Mouse (Mus musculus) forebrain, embryonic 15.5 days (tissue): ENCODE measurements around the gene Gnl3. TPM values are rescaled to one million over a fixed set of nuclear protein-coding genes. Genes with fewer than 3 reads are reported as not detected.

ENCODE experiments used
- ATAC-seq: fragments of 200-750 bp; cut with Nextera tagmentation; replicated peaks from 2 replicates; pipeline ENCODE4 v1.8.0; 2017; ENCODE audit warnings: mild to moderate bottlenecking, moderate TSS enrichment, moderate library complexity
- H3K27ac ChIP-seq: fragments of 300-500 bp; sonication (generic); replicated peaks from 2 replicates; pipeline ENCODE4 v1.5.1; 2015; ENCODE audit warnings: mild to moderate bottlenecking, inconsistent platforms
- H3K27me3 ChIP-seq: fragments of 300-500 bp; sonication (generic); 2 replicates; pipeline ENCODE4 v1.6.1; 2015; ENCODE audit warnings: inconsistent platforms
- H3K36me3 ChIP-seq: fragments of 300-500 bp; sonication (generic); 2 replicates; pipeline ENCODE4 v1.6.1; 2015; ENCODE audit warnings: mild to moderate bottlenecking, inconsistent platforms
- H3K4me1 ChIP-seq: fragments of 300-500 bp; sonication (generic); 2 replicates; pipeline ENCODE4 v1.6.1; 2015; ENCODE audit warnings: inconsistent platforms
- H3K4me2 ChIP-seq: fragments of 300-500 bp; sonication (generic); replicated peaks from 2 replicates; pipeline ENCODE4 v1.6.1; 2015; ENCODE audit warnings: mild to moderate bottlenecking, inconsistent platforms
- H3K4me3 ChIP-seq: fragments of 300-500 bp; sonication (generic); 2 replicates; pipeline ENCODE4 v1.5.1; 2015; ENCODE audit warnings: mild to moderate bottlenecking, inconsistent platforms
- H3K9ac ChIP-seq: fragments of 300-500 bp; sonication (generic); replicated peaks from 2 replicates; pipeline ENCODE4 v1.6.1; 2015; ENCODE audit warnings: mild to moderate bottlenecking, inconsistent platforms
- H3K9me3 ChIP-seq: fragments of 300-500 bp; sonication (generic); 2 replicates; pipeline ENCODE4 v1.6.1; 2016; ENCODE audit warnings: inconsistent platforms
- whole genome bisulfite sequencing: fragments of 180-500 bp; shearing (Covaris S2); methylation state at CpG from one replicate; pipeline ENCODE4 v1.1.7; 2015; ENCODE audit warnings: mixed read lengths; 5-methylcytosine and 5-hydroxymethylcytosine counted together
- polyA plus RNA-seq: library from polyadenylated mRNA; unstranded; fragments of >200 nt; fragmentation: Nextera tagmentation; extraction: Ambion mirVana; gene quantifications from 2 replicates; pipeline ENCODE4 v1.2.1, GENCODE M21; 2015

Gnl3 gene
- 60.2 and 62.4 TPM in 2 replicates for polyA plus RNA-seq

GRCm38 (mm10) chr14:31018860-31019291 lies at the start of gene Gnl3, which contains the start of gene Pbrm1:
Gene Gnl3, minus strand, starts transcription at chr14:31019152.
Gene Pbrm1, plus strand, starts transcription at chr14:31019138.
- WGBS: under 1% methylated on average over 37 of the region's 53 CpGs
- peak; percentile 95 for ATAC-seq
- peaks cover 48% of the 10 kb centered on the region for H3K36me3 ChIP-seq
- H3K4me2 ChIP-seq: peak within 1 kb of the TSS; percentile 87
- H3K9ac ChIP-seq: peak within 1 kb of the TSS; percentile 86
- H3K27me3 ChIP-seq: no peaks in the 10 kb centered on the region
- no peaks in the 10 kb centered on the region for H3K9me3 ChIP-seq
- H3K4me1 ChIP-seq: peaks cover 45% of the 10 kb centered on the region
- H3K4me3 ChIP-seq: peak within 1 kb of the TSS; percentile 63
- peak within 1 kb of the TSS; percentile 99 for H3K27ac ChIP-seq

GRCm38 (mm10) chr14:31062277-31062676 lies 43.3 kb upstream of the Gnl3 start:
- no peak for ATAC-seq
- no peak overlapping the region for H3K9ac ChIP-seq
- WGBS: 67% methylated on average over 1 of the region's 1 CpGs

GRCm38 (mm10) chr14:31045817-31046216 lies 26.9 kb upstream of the Gnl3 start:
- H3K4me1 ChIP-seq: no peaks in the 10 kb centered on the region
- H3K27me3 ChIP-seq: no peaks in the 10 kb centered on the region
- no peak overlapping the region for H3K4me2 ChIP-seq
- 100% methylated on average over 1 of the region's 1 CpGs for WGBS
- peaks cover 70% of the 10 kb centered on the region for H3K36me3 ChIP-seq
- H3K4me3 ChIP-seq: no peak overlapping the region
- H3K27ac ChIP-seq: no peak overlapping the region
- no peak overlapping the region for H3K9ac ChIP-seq
- no peaks in the 10 kb centered on the region for H3K9me3 ChIP-seq
- ATAC-seq: no peak

More at GRCm38 (mm10) chr14:31062277-31062676, 43.3 kb upstream of the Gnl3 start:
- H3K4me3 ChIP-seq: no peak overlapping the region
- H3K4me1 ChIP-seq: no peaks in the 10 kb centered on the region
- H3K27ac ChIP-seq: no peak overlapping the region
- no peak overlapping the region for H3K4me2 ChIP-seq
- no peaks in the 10 kb centered on the region for H3K9me3 ChIP-seq
- no peaks in the 10 kb centered on the region for H3K27me3 ChIP-seq
- H3K36me3 ChIP-seq: peaks cover 73% of the 10 kb centered on the region

DNA sequence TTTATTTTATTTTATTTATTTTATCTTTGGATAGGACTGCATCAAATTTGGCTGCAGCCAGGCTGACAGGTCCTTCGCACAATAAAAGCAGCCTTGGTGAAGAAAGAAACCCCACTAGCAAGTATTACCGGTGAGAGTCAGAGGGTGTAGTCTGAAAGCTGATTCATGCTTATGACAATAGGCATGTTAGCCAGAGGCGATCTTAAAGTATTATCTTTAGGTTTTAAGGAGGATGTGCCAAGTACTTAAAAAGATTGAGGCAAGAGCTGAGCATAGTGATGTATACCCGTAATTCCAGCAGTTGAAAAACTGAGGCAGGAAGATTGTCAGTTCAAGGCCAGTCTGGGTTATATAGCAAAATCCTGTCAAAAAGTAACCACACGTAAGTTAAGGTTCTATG lies 26.3 kb upstream of the Gnl3 start:
- 92% methylated on average over 5 of the region's 5 CpGs for WGBS
- H3K4me1 ChIP-seq: no peaks in the 10 kb centered on the region
- no peaks in the 10 kb centered on the region for H3K27me3 ChIP-seq
- peaks cover 68% of the 10 kb centered on the region for H3K36me3 ChIP-seq
- H3K9me3 ChIP-seq: no peaks in the 10 kb centered on the region
- H3K9ac ChIP-seq: no peak overlapping the region
- no peak overlapping the region for H3K4me2 ChIP-seq
- no peak overlapping the region for H3K4me3 ChIP-seq
- ATAC-seq: no peak
- H3K27ac ChIP-seq: no peak overlapping the region

DNA sequence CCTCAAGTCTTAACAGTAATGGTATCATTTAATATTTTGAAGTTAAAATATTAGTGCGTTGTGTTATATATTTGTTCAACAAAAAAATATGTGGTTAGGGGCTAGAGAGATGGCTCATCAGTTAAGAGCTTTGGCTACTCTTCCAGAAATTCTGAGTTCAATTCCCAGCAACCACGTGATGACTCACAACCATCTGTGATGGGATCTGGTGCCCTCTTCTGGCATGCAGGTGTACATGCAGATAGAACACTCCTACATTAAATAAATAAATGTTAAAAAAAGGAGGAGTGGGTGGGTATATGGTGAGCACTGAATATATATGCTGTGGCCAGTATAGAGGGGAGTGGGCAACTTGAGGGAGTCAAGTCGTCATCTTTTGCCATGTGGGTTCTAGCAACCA lies 6.8 kb upstream of the Gnl3 start:
- 81% methylated on average over 3 of the region's 3 CpGs for WGBS
- peaks cover 18% of the 10 kb centered on the region for H3K4me1 ChIP-seq
- H3K36me3 ChIP-seq: peaks cover 65% of the 10 kb centered on the region
- H3K4me2 ChIP-seq: no peak overlapping the region
- no peak overlapping the region for H3K4me3 ChIP-seq
- no peak overlapping the region for H3K9ac ChIP-seq
- H3K9me3 ChIP-seq: no peaks in the 10 kb centered on the region
- no peak for ATAC-seq
- H3K27me3 ChIP-seq: no peaks in the 10 kb centered on the region
- H3K27ac ChIP-seq: no peak overlapping the region

- H3K4me2 ChIP-seq: no peak overlapping the region
- H3K4me1 ChIP-seq: peaks cover 38% of the 10 kb centered on the region
- no peaks in the 10 kb centered on the region for H3K27me3 ChIP-seq
- 55% methylated on average over 1 of the region's 1 CpGs for whole genome bisulfite sequencing
- ATAC-seq: no peak
- H3K4me3 ChIP-seq: no peak overlapping the region
- no peaks in the 10 kb centered on the region for H3K9me3 ChIP-seq
- H3K27ac ChIP-seq: no peak overlapping the region
- no peak overlapping the region for H3K9ac ChIP-seq
- peaks cover 44% of the 10 kb centered on the region for H3K36me3 ChIP-seq
Observed at GRCm38 (mm10) chr14:31022579-31022978, 3.6 kb upstream of the Gnl3 start.

GRCm38 (mm10) chr14:31019331-31020205 lies 616 bp upstream of the Gnl3 start:
- peak overlapping the region; percentile 50 for H3K4me2 ChIP-seq
- H3K27me3 ChIP-seq: no peaks in the 10 kb centered on the region
- ATAC-seq: peak; percentile 94
- H3K9me3 ChIP-seq: no peaks in the 10 kb centered on the region
- peaks cover 45% of the 10 kb centered on the region for H3K4me1 ChIP-seq
- H3K9ac ChIP-seq: peak overlapping the region; percentile 86
- peak overlapping the region; percentile 99 for H3K27ac ChIP-seq
- peak overlapping the region; percentile 63 for H3K4me3 ChIP-seq
- H3K36me3 ChIP-seq: peaks cover 46% of the 10 kb centered on the region
- WGBS: 4% methylated on average over 31 of the region's 56 CpGs

DNA sequence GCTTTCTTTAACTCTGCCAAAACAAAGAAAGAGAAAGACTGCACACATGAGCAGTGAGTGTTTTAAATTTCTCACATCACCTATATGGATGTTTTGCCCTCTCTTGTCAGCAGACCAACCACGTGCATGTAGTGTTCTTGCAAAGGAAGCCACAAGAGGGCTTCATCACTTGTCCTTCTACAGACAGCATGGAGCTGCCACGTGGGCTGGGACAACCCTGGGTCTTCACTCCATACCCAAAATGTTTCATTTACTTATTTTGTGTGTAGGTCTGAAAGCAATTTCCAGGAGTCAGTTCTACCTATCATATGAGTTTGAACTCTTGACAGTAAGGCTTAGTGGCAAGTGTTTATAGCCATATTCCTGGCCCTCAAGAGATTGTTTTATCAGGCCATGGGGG lies 1.1 kb downstream of the Gnl3 start:
- H3K27me3 ChIP-seq: no peaks in the 10 kb centered on the region
- H3K4me1 ChIP-seq: peaks cover 41% of the 10 kb centered on the region
- peaks cover 51% of the 10 kb centered on the region for H3K36me3 ChIP-seq
- H3K27ac ChIP-seq: no peak overlapping the region
- no peaks in the 10 kb centered on the region for H3K9me3 ChIP-seq
- peak overlapping the region; percentile 87 for H3K4me2 ChIP-seq
- WGBS: 0% methylated on average over 2 of the region's 2 CpGs
- ATAC-seq: no peak
- H3K9ac ChIP-seq: peak overlapping the region; percentile 86
- peak overlapping the region; percentile 63 for H3K4me3 ChIP-seq

DNA sequence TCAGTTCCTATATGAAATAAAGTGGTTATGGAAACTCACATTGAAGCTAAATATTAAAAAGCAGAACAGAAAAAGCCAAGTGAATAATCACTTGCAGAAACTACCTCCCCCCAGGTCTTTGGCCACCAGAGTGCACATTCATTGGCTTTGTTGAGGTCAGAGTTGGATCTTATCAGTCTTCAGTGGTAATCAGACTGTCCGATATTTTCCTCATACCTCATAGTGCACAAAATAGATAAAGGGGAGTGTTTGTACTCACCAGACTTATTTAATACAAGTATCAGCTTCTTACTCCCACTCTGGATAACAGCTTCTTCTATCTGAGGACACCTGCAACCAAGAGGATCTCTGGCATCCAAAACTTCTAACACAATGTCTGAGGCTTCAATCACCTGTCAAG lies 2.9 kb downstream of the Gnl3 start:
- Histone ChIP-seq H3K9me3 (no peaks in the 10 kb centered on the region), H3K9ac (no peak overlapping the region), H3K4me2 (no peak overlapping the region), H3K36me3 (peaks cover 65% of the 10 kb centered on the region), H3K4me1 (peaks cover 28% of the 10 kb centered on the region), H3K4me3 (no peak overlapping the region), H3K27me3 (no peaks in the 10 kb centered on the region), H3K27ac (no peak overlapping the region)
- ATAC-seq: no peak
- 100% methylated on average over 1 of the region's 1 CpGs for WGBS

- no peak for ATAC-seq
- Histone ChIP-seq H3K9ac (no peak overlapping the region), H3K27ac (no peak overlapping the region), H3K4me1 (peaks cover 16% of the 10 kb centered on the region), H3K36me3 (peaks cover 85% of the 10 kb centered on the region), H3K4me2 (no peak overlapping the region), H3K4me3 (no peak overlapping the region), H3K27me3 (no peaks in the 10 kb centered on the region), H3K9me3 (no peaks in the 10 kb centered on the region)
- WGBS: 97% methylated on average over 2 of the region's 2 CpGs
Observed at GRCm38 (mm10) chr14:31013928-31014327, 5.0 kb downstream of the Gnl3 start.

- ATAC-seq: no peak
- no peaks in the 10 kb centered on the region for H3K4me1 ChIP-seq
- H3K4me2 ChIP-seq: no peak overlapping the region
- no peak overlapping the region for H3K27ac ChIP-seq
- H3K9ac ChIP-seq: no peak overlapping the region
- WGBS: 95% methylated on average over 3 of the region's 3 CpGs
- H3K4me3 ChIP-seq: no peak overlapping the region
- H3K9me3 ChIP-seq: no peaks in the 10 kb centered on the region
- H3K27me3 ChIP-seq: no peaks in the 10 kb centered on the region
- H3K36me3 ChIP-seq: peaks cover 94% of the 10 kb centered on the region
Observed at GRCm38 (mm10) chr14:31011588-31011987, 7.4 kb downstream of the Gnl3 start.

DNA sequence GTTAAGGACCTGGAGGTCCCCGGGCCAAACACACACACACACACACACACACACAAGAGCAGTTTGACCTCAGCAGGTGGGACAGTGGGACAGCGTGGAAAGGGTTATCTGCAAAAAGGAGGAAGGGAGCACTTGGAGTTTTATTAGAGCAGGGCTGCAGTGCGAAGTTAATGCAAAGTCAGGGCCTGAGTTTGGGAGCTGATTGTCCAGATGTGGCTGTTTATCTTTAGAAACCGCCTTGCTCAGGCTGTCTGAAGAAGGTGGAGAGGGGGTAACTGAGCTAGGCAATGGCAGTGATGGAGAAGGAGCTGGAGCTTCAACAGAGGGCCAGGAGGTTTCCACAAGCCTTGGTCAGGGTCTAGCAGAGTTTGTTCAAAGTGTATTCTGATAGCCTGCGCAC lies 12.2 kb downstream of the Gnl3 start:
- no peak overlapping the region for H3K27ac ChIP-seq
- peaks cover 46% of the 10 kb centered on the region for H3K36me3 ChIP-seq
- no peak for ATAC-seq
- peaks cover 11% of the 10 kb centered on the region for H3K4me1 ChIP-seq
- 86% methylated on average over 5 of the region's 5 CpGs for WGBS
- no peaks in the 10 kb centered on the region for H3K9me3 ChIP-seq
- no peaks in the 10 kb centered on the region for H3K27me3 ChIP-seq
- no peak overlapping the region for H3K9ac ChIP-seq
- no peak overlapping the region for H3K4me3 ChIP-seq
- no peak overlapping the region for H3K4me2 ChIP-seq
